Mouse (Mus musculus): ENCODE measurements at regions not wholly inside any gene's neighbourhood (a gene's known extent, or its start where the extent isn't known, plus 50 kb on each side); places are given as distances from the start of the nearest gene placed in this dataset.
A peak's percentile ranks its signal among the peaks of the same experiment; 100 is the strongest.

- Histone ChIP-seq H3K27me3 (ENCODE audit: control insufficient read depth, insufficient read depth, low read depth, low read length) (no peaks in the 10 kb centered on the region), H3K9ac (ENCODE audit: low read depth, low read length) (no peak overlapping the region), H3K9me3 (replicated peaks; ENCODE audit: control insufficient read depth, low read length, poor library complexity, severe bottlenecking) (no peaks in the 10 kb centered on the region; the same call in 1 of the 2 replicates), H3K36me3 (ENCODE audit: control insufficient read depth, insufficient read depth, low read length) (no peaks in the 10 kb centered on the region), H3K27ac (ENCODE audit: low read length) (no peak overlapping the region), H3K4me2 (ENCODE audit: low read length) (no peak overlapping the region), H3K4me3 (ENCODE audit: low read depth, low read length) (no peak overlapping the region), H3K4me1 (ENCODE audit: control insufficient read depth, insufficient read depth, low read length) (no peaks in the 10 kb centered on the region)
- 54% methylated on average over 2 of the region's 2 CpGs for WGBS
- no peak for ATAC-seq
These were observed 214.5 kb upstream of the Eci2 start for GRCm38 (mm10) chr13:35241443-35241842.

- H3K36me3 ChIP-seq (ENCODE audit: control insufficient read depth, insufficient read depth, low read length): no peaks in the 10 kb centered on the region
- ATAC-seq: no peak
- no peaks in the 10 kb centered on the region for H3K27me3 ChIP-seq (ENCODE audit: control insufficient read depth, insufficient read depth, low read depth, low read length)
- H3K4me3 ChIP-seq (ENCODE audit: low read depth, low read length): no peak overlapping the region
- H3K4me1 ChIP-seq (ENCODE audit: control insufficient read depth, insufficient read depth, low read length): no peaks in the 10 kb centered on the region
- H3K4me2 ChIP-seq (ENCODE audit: low read length): no peak overlapping the region
- no peak overlapping the region for H3K9ac ChIP-seq (ENCODE audit: low read depth, low read length)
- no peak overlapping the region for H3K27ac ChIP-seq (ENCODE audit: low read length)
- no peaks in the 10 kb centered on the region; the same call in 1 of the 2 replicates for H3K9me3 ChIP-seq (replicated peaks; ENCODE audit: control insufficient read depth, low read length, poor library complexity, severe bottlenecking)
These were observed 217.1 kb upstream of the Eci2 start for GRCm38 (mm10) chr13:35243946-35244345.

GRCm38 (mm10) chr13:35257386-35257785, 230.5 kb upstream of the Eci2 start:
- Histone ChIP-seq H3K4me3 (ENCODE audit: low read depth, low read length) (no peak overlapping the region), H3K27me3 (ENCODE audit: control insufficient read depth, insufficient read depth, low read depth, low read length) (no peaks in the 10 kb centered on the region), H3K9ac (ENCODE audit: low read depth, low read length) (no peak overlapping the region), H3K4me2 (ENCODE audit: low read length) (no peak overlapping the region), H3K4me1 (ENCODE audit: control insufficient read depth, insufficient read depth, low read length) (no peaks in the 10 kb centered on the region), H3K9me3 (replicated peaks; ENCODE audit: control insufficient read depth, low read length, poor library complexity, severe bottlenecking) (no peaks in the 10 kb centered on the region), H3K27ac (ENCODE audit: low read length) (no peak overlapping the region), H3K36me3 (ENCODE audit: control insufficient read depth, insufficient read depth, low read length) (no peaks in the 10 kb centered on the region)
- 87% methylated on average over 2 of the region's 2 CpGs for WGBS
- ATAC-seq: no peak

GRCm38 (mm10) chr13:35258720-35259119, 231.8 kb upstream of the Eci2 start:
- no peak for ATAC-seq
- 91% methylated on average over 1 of the region's 1 CpGs for WGBS
- no peaks in the 10 kb centered on the region for H3K4me1 ChIP-seq (ENCODE audit: control insufficient read depth, insufficient read depth, low read length)

GRCm38 (mm10) chr13:35283959-35284358, 257.1 kb upstream of the Eci2 start:
- Histone ChIP-seq H3K36me3 (ENCODE audit: control insufficient read depth, insufficient read depth, low read length) (no peaks in the 10 kb centered on the region), H3K27me3 (ENCODE audit: control insufficient read depth, insufficient read depth, low read depth, low read length) (no peaks in the 10 kb centered on the region), H3K4me1 (ENCODE audit: control insufficient read depth, insufficient read depth, low read length) (no peaks in the 10 kb centered on the region), H3K4me3 (ENCODE audit: low read depth, low read length) (no peak overlapping the region), H3K9me3 (replicated peaks; ENCODE audit: control insufficient read depth, low read length, poor library complexity, severe bottlenecking) (no peaks in the 10 kb centered on the region), H3K4me2 (ENCODE audit: low read length) (no peak overlapping the region), H3K9ac (ENCODE audit: low read depth, low read length) (no peak overlapping the region), H3K27ac (ENCODE audit: low read length) (no peak overlapping the region)
- 91% methylated on average over 1 of the region's 1 CpGs for WGBS
- ATAC-seq: no peak

More at GRCm38 (mm10) chr13:35258720-35259119, 231.8 kb upstream of the Eci2 start:
- Histone ChIP-seq H3K27ac (ENCODE audit: low read length) (no peak overlapping the region), H3K9ac (ENCODE audit: low read depth, low read length) (no peak overlapping the region), H3K4me2 (ENCODE audit: low read length) (no peak overlapping the region), H3K27me3 (ENCODE audit: control insufficient read depth, insufficient read depth, low read depth, low read length) (no peaks in the 10 kb centered on the region), H3K4me3 (ENCODE audit: low read depth, low read length) (no peak overlapping the region), H3K36me3 (ENCODE audit: control insufficient read depth, insufficient read depth, low read length) (no peaks in the 10 kb centered on the region), H3K9me3 (replicated peaks; ENCODE audit: control insufficient read depth, low read length, poor library complexity, severe bottlenecking) (no peaks in the 10 kb centered on the region)

- Histone ChIP-seq H3K4me1 (ENCODE audit: control insufficient read depth, insufficient read depth, low read length) (no peaks in the 10 kb centered on the region), H3K4me2 (ENCODE audit: low read length) (no peak overlapping the region), H3K9ac (ENCODE audit: low read depth, low read length) (no peak overlapping the region), H3K9me3 (replicated peaks; ENCODE audit: control insufficient read depth, low read length, poor library complexity, severe bottlenecking) (no peaks in the 10 kb centered on the region), H3K36me3 (ENCODE audit: control insufficient read depth, insufficient read depth, low read length) (no peaks in the 10 kb centered on the region), H3K4me3 (ENCODE audit: low read depth, low read length) (no peak overlapping the region), H3K27me3 (ENCODE audit: control insufficient read depth, insufficient read depth, low read depth, low read length) (no peaks in the 10 kb centered on the region), H3K27ac (ENCODE audit: low read length) (no peak overlapping the region)
- ATAC-seq: no peak
- WGBS: 85% methylated on average over 1 of the region's 1 CpGs
These were observed 275.2 kb upstream of the Eci2 start for GRCm38 (mm10) chr13:35302088-35302487.

- Histone ChIP-seq H3K4me3 (ENCODE audit: low read depth, low read length) (no peak overlapping the region), H3K36me3 (ENCODE audit: control insufficient read depth, insufficient read depth, low read length) (no peaks in the 10 kb centered on the region), H3K27ac (ENCODE audit: low read length) (no peak overlapping the region), H3K4me1 (ENCODE audit: control insufficient read depth, insufficient read depth, low read length) (no peaks in the 10 kb centered on the region), H3K27me3 (ENCODE audit: control insufficient read depth, insufficient read depth, low read depth, low read length) (no peaks in the 10 kb centered on the region), H3K9ac (ENCODE audit: low read depth, low read length) (no peak overlapping the region), H3K9me3 (replicated peaks; ENCODE audit: control insufficient read depth, low read length, poor library complexity, severe bottlenecking) (no peaks in the 10 kb centered on the region), H3K4me2 (ENCODE audit: low read length) (no peak overlapping the region)
- no peak for ATAC-seq
- WGBS: 97% methylated on average over 1 of the region's 1 CpGs
These were observed 289.9 kb upstream of the Eci2 start for GRCm38 (mm10) chr13:35316772-35317171.

- WGBS: 43% methylated on average over 10 of the region's 10 CpGs
- ATAC-seq: peak; percentile 64
- Histone ChIP-seq H3K36me3 (ENCODE audit: control insufficient read depth, insufficient read depth, low read length) (no peaks in the 10 kb centered on the region), H3K4me3 (ENCODE audit: low read depth, low read length) (no peak overlapping the region), H3K27me3 (ENCODE audit: control insufficient read depth, insufficient read depth, low read depth, low read length) (no peaks in the 10 kb centered on the region), H3K9me3 (replicated peaks; ENCODE audit: control insufficient read depth, low read length, poor library complexity, severe bottlenecking) (no peaks in the 10 kb centered on the region), H3K4me1 (ENCODE audit: control insufficient read depth, insufficient read depth, low read length) (peaks cover 2% of the 10 kb centered on the region; the same call in 1 of the 2 replicates), H3K4me2 (ENCODE audit: low read length) (peak overlapping the region; percentile 15; the same call in 1 of the 2 replicates), H3K27ac (ENCODE audit: low read length) (no peak overlapping the region), H3K9ac (ENCODE audit: low read depth, low read length) (no peak overlapping the region)
These were observed 299.9 kb upstream of the Eci2 start for GRCm38 (mm10) chr13:35326682-35327242.

GRCm38 (mm10) chr13:35328320-35328719, 301.4 kb upstream of the Eci2 start:
- Histone ChIP-seq H3K4me2 (ENCODE audit: low read length) (no peak overlapping the region), H3K27ac (ENCODE audit: low read length) (no peak overlapping the region), H3K36me3 (ENCODE audit: control insufficient read depth, insufficient read depth, low read length) (no peaks in the 10 kb centered on the region), H3K27me3 (ENCODE audit: control insufficient read depth, insufficient read depth, low read depth, low read length) (no peaks in the 10 kb centered on the region), H3K9ac (ENCODE audit: low read depth, low read length) (no peak overlapping the region), H3K4me1 (ENCODE audit: control insufficient read depth, insufficient read depth, low read length) (peaks cover 2% of the 10 kb centered on the region; the same call in 1 of the 2 replicates), H3K4me3 (ENCODE audit: low read depth, low read length) (no peak overlapping the region), H3K9me3 (replicated peaks; ENCODE audit: control insufficient read depth, low read length, poor library complexity, severe bottlenecking) (no peaks in the 10 kb centered on the region)
- ATAC-seq: no peak
- WGBS: 79% methylated on average over 2 of the region's 2 CpGs

Data from midbrain, embryonic 16.5 days (tissue).